Mouse (Mus musculus): ENCODE measurements at regions not wholly inside any gene's neighbourhood (a gene's known extent, or its start where the extent isn't known, plus 50 kb on each side); places are given as distances from the start of the nearest gene placed in this dataset.

DNA sequence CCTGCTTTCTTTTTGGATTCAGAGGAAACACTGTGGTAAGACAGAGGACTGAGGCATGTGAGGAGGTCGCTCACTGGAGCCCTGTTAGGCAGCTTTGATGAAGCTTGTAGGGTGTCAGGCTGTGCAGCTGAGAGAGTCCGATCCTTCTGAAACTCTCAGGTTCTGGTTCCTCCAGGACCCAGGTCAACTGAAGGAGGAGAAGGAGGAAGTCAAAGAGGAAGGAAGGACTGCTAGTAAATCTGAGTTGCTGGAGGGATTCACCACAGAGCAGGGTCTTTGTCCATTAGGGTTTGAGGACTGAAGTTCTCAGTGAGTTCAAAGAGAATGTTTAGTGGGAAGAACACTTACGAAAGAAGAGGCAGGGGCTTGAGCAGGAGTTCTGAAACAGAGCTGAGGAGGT lies 86.6 kb upstream of the Cpsf6 start:
- in situ Hi-C loops (cut with MseI, MboI), result no loop called here

DNA sequence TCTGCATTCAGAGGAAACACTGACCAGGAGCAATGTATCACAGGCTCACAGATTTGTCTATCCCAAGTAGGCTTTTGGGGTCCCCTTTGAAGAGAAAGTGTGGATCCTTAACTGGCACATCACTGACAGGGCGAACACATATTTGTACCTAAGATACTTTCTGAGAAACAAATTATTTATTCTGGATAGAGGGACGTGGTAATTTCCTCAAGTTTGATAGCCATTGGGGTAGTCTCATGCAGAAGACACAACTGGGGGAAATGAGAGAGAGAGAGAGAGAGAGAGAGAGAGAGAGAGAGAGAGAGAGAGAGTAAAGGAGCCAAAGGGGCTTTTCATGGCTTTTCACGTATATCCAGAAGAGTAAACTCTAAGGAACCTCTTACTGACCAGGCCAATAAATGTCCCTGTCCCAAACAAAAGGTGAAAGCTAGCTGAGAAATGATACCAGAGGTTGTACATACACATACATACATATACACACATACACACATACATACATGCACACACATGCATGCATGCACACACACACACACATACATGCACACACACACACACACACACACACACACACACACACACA lies 85.9 kb upstream of the Cpsf6 start:
- in situ Hi-C loops (cut with MseI, MboI), result no loop called here

DNA sequence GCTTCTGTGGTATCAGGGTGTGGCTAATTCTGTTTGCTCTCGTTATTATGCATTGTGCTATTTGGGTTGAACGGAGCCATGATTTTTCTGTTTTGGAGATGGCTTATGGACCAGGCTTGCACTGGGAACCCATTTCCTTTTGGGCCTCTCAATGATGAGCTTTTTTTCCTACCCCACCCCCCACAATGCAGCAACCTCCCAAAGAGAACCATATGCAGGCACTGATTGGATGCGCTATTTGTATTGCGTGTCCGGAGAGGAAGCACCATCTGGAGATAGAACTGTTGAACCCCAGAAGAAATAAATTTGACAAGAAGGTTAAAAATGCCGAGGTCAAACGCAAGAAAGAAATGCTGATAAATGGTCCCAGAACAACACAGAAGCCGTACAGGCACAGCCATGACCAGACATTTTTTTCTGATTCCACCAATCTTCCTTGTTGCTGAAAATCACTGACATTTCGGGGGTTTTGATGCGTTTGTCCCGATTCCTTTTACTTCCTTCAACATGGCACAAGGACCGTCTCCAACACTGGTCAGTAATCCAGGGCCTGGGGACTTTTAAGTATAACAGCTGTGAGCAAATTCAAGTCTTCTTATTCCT lies 85.3 kb upstream of the Cpsf6 start:
- in situ Hi-C loops (cut with MseI, MboI), result no loop called here

DNA sequence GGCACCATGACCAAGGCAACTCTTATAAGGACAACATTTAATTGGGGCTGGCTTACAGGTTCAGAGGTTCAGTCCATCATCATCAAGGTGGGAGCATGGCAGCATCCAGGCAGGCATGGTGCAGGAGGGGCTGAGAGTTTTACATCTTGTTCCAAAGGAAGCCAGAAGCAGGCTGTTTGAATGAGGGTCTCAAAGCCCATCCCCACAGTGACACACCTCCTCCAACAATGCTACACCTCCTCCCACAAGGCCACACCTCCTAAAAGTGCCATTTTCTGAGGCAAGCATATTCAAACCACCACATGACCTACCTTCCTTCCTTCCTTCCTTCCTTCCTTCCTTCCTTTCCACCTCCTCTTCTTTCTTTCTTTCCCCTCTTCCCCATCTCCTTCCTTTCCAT lies 84.5 kb upstream of the Cpsf6 start:
- in situ Hi-C loops (cut with MseI, MboI), result loop anchor here in 1 of 2 experiments (5.0 kb wide), 1 partner anchor 48 kb away; no protein-coding TSS in a partner anchor

DNA sequence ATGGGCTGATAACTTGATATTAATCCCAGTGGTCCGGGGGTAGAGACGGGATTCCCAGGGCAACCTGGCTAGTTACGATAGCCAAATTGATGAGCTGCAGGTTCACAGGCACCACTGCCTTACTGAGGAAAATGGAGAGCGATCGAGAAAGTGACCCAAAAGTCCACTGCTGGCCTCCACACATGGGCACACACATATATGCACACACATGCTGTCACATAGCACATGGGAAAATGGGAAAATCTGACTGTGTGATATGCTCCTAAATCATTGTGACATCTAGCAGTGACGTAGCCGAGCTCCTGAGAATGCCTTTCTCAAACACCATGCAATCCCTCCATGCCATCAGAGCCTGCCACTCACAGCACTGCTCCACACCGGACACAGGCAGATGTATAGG lies 83.8 kb upstream of the Cpsf6 start:
- in situ Hi-C loops (cut with MseI, MboI), result loop anchor here in 1 of 2 experiments (5.0 kb wide), 1 partner anchor 49 kb away; no protein-coding TSS in a partner anchor

DNA sequence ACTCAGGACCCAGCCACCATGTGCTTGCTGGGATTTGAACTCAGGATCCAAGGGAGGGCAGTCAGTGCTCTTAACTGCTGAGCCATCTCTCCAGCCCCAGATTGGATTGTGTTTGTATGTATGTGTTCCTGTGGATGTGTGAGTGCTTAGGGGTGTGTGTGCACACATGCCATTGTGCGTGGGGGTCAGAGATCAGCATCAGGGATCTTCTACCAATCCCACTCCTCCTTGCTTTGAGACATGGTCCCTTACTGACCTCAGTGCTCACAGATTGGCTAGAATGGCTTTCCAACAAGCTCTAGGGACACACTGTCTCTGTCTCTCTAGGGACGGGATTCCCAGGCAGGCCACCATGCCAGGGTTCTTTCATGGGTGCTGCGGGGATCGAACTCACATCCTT lies 83.1 kb upstream of the Cpsf6 start:
- in situ Hi-C loops (cut with MseI, MboI), result loop anchor here in 1 of 2 experiments (5.0 kb wide), 1 partner anchor 49 kb away; no protein-coding TSS in a partner anchor

DNA sequence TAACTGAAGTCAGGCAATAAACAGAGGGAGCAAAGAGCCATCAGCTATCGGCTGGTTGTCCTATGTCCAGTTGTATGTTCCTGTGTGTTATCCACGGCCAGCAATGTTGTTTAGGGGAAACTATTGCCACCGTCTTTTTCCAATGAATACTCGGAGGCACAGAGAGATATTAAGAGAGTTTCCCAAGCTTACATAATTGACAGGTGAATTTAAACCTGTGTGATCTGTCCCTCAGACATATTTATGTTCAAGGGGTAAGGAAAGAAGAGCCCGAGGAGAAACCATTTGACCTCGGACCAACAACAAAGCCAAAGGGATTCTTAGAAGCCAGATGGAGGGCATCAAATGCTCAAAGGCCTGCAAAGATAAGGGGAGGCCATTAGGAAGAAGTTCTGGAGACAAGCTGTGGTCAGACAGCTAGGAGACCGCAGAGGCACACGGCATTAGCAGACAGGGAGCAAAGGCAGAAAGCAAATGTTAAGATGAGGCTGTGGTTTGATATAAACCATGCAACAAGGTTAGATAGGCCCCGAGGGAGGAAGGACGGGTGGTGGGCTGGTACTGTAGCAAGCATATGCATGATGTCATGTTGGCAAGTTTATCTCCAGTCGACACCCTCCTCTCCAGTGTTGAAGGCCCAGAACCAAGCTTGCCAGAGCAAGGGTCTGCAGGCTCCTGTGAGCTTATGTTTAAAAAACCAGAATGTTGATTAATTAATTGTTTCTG lies 82.1 kb upstream of the Cpsf6 start:
- in situ Hi-C loops (cut with MseI, MboI), result loop anchor here in 1 of 2 experiments (5.0 kb wide), 1 partner anchor 50 kb away; no protein-coding TSS in a partner anchor

DNA sequence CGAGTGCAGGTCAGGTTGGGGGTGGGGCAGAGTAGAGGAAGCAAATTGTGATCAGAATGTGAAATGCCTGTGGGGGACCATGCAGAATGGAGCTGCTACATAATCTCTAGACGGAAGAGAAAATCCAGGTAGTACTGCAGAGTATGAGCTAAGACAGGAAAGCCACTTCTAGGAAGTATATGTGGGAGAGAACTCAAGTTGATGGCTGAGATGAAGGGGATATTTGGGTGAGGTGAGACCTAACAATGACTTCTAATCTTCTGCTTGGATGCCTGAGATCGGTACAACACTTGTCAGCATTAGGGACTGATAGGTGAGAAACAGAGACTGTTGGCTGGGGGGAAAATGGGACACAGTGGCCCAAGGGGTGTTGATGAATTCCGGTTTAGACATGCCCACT lies 81.4 kb upstream of the Cpsf6 start:
- in situ Hi-C loops (cut with MseI, MboI), result loop anchor here in 1 of 2 experiments (5.0 kb wide), 1 partner anchor 51 kb away; no protein-coding TSS in a partner anchor

DNA sequence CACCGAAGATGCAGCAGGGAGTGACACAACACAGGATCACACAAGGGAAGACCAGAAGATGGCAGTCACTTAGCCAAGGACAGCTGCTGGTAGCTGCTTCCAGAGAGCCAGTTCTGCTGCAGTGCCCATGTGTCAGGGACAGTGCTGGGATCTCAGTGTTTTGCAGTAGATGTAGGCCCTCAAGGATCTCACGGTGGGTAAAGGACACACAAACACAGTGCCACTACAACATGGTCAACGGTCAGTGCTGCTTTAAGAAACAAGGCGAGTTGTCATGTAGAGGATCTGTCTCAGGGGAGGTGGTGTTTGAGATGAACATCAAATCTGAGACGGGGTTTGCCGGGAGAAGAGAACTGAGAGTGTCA lies 80.5 kb upstream of the Cpsf6 start:
- in situ Hi-C loops (cut with MseI, MboI), result loop anchor here in 1 of 2 experiments (5.0 kb wide), 1 partner anchor 52 kb away; no protein-coding TSS in a partner anchor

DNA sequence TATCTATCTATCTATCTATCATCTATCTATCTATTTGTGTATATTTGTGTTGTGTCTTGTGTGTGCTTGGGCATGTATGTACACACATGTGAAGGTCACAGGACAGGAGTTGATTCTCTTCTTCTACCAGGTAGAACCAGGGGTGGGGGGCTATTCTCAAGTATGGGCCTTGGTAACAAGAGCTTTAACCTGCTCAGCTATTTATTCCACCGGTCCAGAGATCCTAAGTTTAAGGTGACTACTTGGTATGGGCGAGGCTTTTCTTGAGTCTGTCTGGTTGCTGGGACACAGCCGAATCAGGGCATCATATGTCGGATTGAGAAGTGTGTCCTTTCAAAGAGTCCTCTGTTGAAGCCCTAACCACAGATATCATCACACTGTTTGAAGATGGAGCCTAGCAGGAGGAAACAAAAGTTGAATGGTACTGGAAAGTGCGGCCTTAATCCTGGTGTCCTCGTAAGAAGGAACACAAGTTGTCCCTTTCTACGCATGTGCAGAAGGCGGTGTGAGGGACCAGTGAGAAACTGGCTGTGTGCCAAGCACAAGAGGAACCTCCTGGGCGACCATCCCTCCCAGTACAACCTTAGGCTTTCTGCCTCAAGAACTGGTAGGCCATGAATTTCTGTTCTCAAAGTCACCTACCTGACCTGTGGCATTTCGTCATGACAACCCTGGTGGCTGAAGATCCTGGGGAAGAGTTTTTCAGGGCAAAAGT lies 80.0 kb upstream of the Cpsf6 start:
- in situ Hi-C loops (cut with MseI, MboI), result loop anchor here (5.0 kb wide), 2 partner anchors 52 to 217 kb away; no protein-coding TSS in a partner anchor

DNA sequence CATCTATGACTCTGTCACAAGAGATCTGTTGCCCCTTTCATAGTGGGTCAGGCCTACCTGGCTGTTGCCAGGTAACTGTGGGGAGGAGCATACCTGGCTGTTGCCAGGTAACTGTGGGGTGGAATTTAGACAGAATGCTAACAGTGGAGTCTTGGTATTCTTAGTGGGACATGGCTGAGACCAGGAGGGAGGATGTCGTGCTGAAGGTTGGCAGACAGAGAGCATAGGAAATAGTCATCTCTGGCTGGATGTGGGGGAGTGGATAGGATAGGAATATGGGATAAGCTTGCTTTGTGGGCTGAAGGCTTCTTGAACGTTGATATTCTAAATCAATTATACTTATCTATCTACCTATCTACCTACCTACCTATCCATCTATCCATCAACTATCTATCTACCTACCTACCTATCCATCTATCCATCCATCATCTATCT lies 79.2 kb upstream of the Cpsf6 start:
- in situ Hi-C loops (cut with MseI, MboI), result loop anchor here (5.0 kb wide), 1 partner anchor 218 kb away; no protein-coding TSS in a partner anchor

DNA sequence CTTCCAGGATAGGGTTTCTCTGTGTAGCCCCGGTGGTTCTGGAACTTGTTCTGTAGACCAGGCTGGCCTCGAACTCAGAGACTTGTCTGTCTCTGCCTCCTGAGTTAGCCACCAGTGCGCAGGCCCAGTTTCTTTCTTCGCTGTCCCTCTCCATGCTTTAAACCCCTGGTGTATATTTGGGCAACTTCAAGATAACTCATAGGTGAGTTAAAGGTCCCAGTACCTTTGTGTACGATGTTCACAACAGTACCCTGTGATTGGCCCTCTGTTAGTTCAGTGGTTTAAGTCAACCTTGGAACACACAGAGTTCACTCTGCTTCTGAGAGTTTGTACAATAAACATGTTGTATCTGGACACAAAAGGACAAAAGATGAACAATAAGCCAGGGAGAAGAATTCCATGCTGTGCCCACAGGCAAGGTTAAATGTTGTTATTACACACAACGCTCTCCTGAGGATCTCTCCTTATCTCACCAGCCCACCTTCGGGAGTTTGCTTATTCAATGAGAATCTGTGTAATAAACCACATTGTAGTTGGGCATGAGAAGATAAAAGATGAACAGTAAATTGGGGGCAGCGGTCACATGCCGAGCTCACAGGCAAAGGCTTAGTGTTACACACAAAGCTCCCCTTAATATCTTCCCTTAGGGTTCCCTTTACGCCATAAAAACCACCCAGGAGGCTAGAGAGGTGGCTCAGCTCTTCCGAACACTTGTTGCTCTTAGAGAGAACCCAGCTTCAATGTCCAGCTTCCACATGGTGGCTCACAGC lies 78.6 kb upstream of the Cpsf6 start:
- in situ Hi-C loops (cut with MseI, MboI), result loop anchor here (5.0 kb wide), 1 partner anchor 219 kb away; no protein-coding TSS in a partner anchor

DNA sequence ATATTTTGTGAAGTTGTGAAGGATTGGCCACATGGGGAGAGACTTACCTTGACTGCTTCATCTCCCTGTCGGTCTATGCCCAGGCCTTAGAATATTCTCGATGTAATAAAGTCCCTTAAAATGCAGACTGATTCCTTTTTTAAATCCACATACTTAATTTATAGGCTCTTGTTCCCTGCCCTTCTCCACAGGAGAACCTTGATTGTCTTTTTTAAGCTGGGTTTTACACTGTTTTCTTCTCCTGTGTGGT lies 77.8 kb upstream of the Cpsf6 start:
- in situ Hi-C loops (cut with MseI, MboI), result loop anchor here (5.0 kb wide), 1 partner anchor 220 kb away; no protein-coding TSS in a partner anchor

DNA sequence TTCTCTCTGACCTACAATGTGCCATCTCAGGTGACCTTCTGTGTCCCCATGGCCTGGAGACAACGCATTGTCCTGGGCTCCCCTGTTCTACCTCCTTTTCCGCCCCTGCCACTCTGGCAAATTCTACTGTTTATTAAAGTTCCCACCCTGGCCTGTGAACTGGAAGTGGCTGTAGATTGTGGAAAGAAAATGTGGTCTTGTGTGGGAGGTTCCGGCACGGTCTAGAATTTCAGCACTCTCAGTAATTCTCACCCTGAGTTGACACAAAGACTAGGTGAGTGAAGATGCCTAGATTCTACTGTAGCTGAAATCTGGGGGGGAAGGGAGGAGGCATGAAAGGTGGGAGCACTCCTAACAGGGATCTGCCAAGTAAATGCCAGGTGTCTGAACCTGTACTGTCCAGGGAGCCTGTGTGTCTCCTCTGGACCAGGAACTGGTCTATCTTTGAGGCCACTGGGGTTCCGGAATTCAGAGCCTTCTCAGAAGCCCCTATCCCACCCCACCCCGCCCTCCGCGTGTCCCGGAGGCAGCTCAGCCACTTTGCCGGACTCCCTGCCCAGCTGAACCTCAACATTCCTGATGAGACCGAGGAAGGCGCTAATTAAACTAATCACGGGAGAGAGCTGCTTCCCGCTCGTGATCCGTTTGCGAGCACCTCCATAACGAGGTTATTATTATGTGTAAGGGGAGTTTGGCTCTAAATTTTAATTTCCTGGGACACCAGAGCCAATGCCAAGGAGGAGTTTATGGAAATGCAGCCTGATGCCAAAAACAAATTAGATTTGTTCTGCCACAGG lies 77.3 kb upstream of the Cpsf6 start:
- in situ Hi-C loops (cut with MseI, MboI), result loop anchor here (5.0 kb wide), 1 partner anchor 220 kb away; no protein-coding TSS in a partner anchor

DNA sequence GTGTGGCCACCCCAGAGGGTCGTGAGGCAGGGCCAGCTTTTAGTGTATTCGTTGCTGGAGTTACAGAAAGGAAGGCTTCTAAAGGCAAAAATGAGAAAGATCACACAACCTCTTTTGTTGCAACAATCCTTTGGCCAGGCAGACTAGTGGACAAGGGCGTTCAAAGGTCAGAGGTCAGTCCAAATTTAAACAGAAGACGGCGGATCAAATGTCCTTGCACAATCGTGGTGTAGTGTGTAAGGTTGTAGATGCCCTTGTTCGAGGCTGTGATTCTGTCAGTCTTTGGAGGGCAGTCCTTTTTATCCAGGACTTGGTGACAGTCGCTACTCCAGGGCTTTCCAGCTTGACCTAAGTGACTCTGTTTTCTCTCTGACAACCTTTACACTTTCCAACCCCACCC lies 76.6 kb upstream of the Cpsf6 start:
- in situ Hi-C loops (cut with MseI, MboI), result loop anchor here (5.0 kb wide), 1 partner anchor 221 kb away; no protein-coding TSS in a partner anchor

DNA sequence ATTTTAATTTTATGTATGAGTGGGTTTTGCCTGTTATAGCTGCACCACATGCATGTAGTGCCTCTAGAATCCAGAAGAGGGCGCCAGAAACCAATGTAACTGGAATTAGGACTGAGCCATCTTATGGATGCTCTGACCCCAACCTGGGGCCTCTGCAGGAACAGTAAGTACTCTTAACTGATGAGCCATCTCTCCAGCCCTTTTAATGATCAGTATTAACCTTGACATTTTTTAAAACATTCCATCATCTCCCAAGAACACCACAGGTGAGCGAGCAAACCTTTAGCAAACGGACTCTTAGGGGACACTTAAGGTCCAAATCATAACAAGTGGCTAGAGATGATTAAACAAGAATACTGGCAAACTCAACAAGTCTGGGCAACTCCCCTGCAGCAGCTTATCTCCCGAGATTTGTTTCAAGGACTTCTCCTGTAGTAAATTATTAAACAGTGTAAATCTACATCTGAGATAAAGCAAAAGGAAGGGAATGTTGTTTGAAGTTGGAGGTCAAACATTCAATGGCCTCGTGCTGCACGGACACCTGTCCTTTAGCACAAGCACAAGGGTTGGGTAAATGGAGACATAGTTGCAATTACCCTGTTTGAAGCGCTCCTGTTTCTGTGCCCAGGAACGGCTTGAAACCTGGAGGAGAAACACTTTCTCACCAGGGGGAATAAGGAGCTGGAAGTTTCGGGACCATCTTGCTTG lies 75.9 kb upstream of the Cpsf6 start:
- in situ Hi-C loops (cut with MseI, MboI), result loop anchor here (5.0 kb wide), 1 partner anchor 222 kb away; no protein-coding TSS in a partner anchor

DNA sequence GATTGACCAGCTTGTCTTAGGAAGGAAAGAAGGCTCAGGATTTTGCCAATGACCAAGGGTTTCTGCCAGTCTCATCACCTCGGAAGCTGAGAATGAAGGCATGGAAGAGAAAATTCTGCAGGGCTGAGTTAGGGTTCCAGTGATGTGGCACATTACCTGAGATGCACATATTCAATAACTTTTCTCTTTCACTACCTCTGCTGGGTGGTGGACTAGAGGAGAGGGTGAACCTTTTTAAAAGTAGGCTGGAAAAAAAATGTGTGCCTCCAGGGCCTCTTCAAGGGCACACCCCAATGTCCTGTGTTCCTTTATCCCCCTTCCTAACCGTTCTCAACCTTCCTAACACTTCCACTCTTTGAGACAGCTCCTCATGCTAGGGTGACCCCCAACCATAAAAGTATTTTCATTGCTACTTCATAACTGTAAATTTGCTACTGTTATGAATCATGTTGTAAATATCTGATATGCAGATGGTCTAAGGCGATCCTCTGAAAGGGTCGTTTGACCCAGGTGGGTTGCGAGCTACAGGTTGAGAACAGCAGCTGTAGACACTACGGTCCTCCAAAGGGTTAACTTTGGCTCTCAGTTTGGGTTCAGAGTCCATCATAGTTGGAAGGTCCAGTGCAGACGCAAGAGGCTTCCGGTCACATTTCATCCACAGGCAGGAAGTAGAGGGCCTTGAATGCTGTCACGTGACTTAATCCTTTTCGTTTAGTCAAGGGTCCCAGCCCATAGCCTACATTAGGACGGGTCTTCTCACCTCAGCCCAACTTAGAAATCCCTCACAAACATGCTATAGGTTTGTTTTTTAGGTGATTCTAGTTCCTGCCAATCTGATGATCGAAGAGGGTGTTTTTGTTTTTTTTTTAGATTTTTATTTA lies 75.1 kb upstream of the Cpsf6 start:
- in situ Hi-C loops (cut with MseI, MboI), result loop anchor here (5.0 kb wide), 1 partner anchor 222 kb away; no protein-coding TSS in a partner anchor

DNA sequence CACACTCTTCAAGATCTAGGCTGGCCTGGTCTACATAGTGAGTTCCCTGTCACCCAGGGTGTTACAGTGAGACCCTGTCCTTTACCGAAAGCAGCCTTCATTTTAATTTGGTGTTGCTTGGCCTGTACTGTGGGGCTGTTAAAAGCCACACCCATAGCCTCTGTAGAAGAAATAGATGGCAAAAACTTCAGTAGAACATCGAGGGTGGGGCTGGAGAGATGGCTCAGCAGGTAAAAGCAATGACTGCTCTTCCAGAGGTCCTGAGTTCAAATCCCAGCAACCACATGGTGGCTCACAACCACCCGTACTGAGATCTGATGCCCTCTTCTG lies 74.3 kb upstream of the Cpsf6 start:
- in situ Hi-C loops (cut with MseI, MboI), result no loop called here

Measured in mouse trophoblast stem cell (cell line).